Mouse (Mus musculus) liver, postnatal 0 days (tissue): ENCODE measurements at regions not wholly inside any gene's neighbourhood (a gene's known extent, or its start where the extent isn't known, plus 50 kb on each side); places are given as distances from the start of the nearest gene placed in this dataset.

Experiments
- CTCF ChIP-seq: sonication (generic); IDR thresholded peaks from 2 replicates; pipeline ENCODE4 v1.5.1; 2016; ENCODE audit warnings: antibody characterized with exemption, low read depth
- EP300 ChIP-seq: IDR thresholded peaks from 2 replicates; pipeline ENCODE4 v1.6.1; 2016; ENCODE audit warnings: antibody characterized with exemption, low read depth, mild to moderate bottlenecking

DNA sequence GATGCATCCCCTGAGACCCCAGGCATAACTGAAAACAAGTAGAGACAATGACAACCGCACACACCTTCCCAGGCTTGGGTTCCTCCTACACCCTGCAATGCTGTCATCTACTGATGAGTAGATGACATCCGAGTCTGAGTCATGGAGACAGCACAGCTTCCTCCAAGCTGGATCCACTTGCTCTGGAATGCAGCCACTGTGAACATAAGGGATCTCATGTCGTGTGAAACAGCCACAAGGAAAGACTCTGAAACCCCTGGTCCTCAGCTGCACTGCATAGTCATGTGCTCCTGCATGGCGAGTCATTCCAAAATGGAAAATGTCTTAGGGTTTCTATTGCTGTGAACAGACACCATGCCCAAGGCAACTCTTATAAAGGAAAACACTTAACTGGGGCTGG lies 305.2 kb upstream of the Zfp64 start:
- TF ChIP-seq CTCF = no peak
- no peak for TF ChIP-seq EP300
